Mouse (Mus musculus) liver, embryonic 16.5 days (tissue): ENCODE measurements around the gene Bach2. TPM values are rescaled to one million over a fixed set of nuclear protein-coding genes. Genes with fewer than 3 reads are reported as not detected.

ENCODE experiments used
- ATAC-seq: fragments of 200-750 bp; cut with Nextera tagmentation; 2 replicates; pipeline ENCODE4 v1.8.0; 2017; ENCODE audit warnings: low read depth, mild to moderate bottlenecking, moderate number of reproducible peaks, moderate library complexity
- H3K27ac ChIP-seq: fragments of 300-500 bp; sonication (generic); 2 replicates; pipeline ENCODE4 v1.5.1; 2014; ENCODE audit warnings: mild to moderate bottlenecking, low read length
- H3K27me3 ChIP-seq: fragments of 300-500 bp; sonication (generic); 2 replicates; pipeline ENCODE4 v1.6.1; 2014; ENCODE audit warnings: low read depth, low read length, mixed read lengths; ENCODE audit not compliant: control insufficient read depth, insufficient read depth
- H3K36me3 ChIP-seq: fragments of 300-500 bp; sonication (generic); 2 replicates; pipeline ENCODE4 v1.6.1; 2014; ENCODE audit warnings: mild to moderate bottlenecking; ENCODE audit not compliant: control insufficient read depth, insufficient read depth
- H3K4me1 ChIP-seq: fragments of 300-500 bp; sonication (generic); 2 replicates; pipeline ENCODE4 v1.6.1; 2014; ENCODE audit warnings: low read depth, low read length, mixed read lengths; ENCODE audit not compliant: control insufficient read depth
- H3K4me2 ChIP-seq: fragments of 300-500 bp; sonication (generic); 2 replicates; pipeline ENCODE4 v1.6.1; 2014; ENCODE audit warnings: low read depth, low read length, mixed read lengths
- H3K4me3 ChIP-seq: fragments of 300-500 bp; sonication (generic); 2 replicates; pipeline ENCODE4 v1.5.1; 2014; ENCODE audit warnings: low read depth, mild to moderate bottlenecking, low read length
- H3K9ac ChIP-seq: fragments of 300-500 bp; sonication (generic); 2 replicates; pipeline ENCODE4 v1.6.1; 2014; ENCODE audit warnings: low read depth, low read length
- H3K9me3 ChIP-seq: fragments of 300-500 bp; sonication (generic); replicated peaks from 2 replicates; pipeline ENCODE4 v1.6.1; 2016; ENCODE audit warnings: low read length; ENCODE audit not compliant: control insufficient read depth
- WGBS: fragments of 180-500 bp; shearing (Covaris S2); extraction: QIAGEN DNeasy Blood & Tissue Kit; methylation state at CpG from one replicate; pipeline ENCODE4 v1.1.7; 2014; ENCODE audit not compliant: insufficient replicate concordance; 5-methylcytosine and 5-hydroxymethylcytosine counted together
- polyA plus RNA-seq: library from polyadenylated mRNA; unstranded; fragments of >200 nt; fragmentation: Nextera tagmentation; extraction: Ambion mirVana; gene quantifications from 2 replicates; pipeline ENCODE4 v1.2.1, GENCODE M21; 2015

The Bach2 gene
- polyA plus RNA-seq, 1 experiment from 2014 or later = 1.5 TPM

DNA sequence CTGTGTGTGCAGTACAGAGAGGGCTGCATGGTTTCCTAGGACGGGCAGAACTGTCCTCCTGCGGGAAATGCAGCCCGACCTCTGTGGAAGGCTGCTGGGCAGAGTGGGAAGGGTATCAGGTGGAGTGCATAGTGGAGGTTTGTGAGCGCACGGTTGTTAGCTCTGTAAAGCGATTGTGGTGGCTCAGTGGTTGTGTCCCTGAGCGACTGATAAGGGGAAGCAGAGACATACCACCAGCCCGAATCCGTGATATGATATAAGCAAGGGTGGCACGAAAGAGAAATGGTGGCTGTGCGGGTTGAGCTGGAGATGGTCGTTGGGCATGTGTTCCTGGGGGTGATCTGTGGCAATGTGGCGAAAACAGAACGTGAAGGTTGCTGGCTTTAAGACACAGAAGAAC lies 147.0 kb downstream of the Bach2 start:
- 32% methylated on average over 14 of the region's 14 CpGs for WGBS

DNA sequence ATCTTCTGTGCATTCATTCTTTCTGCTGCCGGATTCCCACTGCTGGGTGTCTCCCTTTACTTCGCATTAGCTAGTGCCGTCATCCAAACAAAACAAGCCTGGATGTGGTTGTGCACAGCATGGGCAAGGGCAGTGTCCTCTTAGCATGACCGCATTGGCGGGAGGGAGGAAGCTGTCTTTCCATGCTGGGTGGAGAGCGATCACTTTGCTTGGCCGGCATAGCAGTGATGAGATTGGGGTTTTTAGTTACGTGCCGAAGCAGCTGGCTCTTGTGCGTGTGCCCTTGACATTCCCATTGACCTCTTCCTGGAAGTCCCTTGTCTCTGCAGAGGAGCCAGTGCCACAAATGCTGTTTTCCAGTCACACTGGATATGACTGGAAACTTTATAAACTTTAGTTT lies 147.7 kb downstream of the Bach2 start:
- no peaks in the 10 kb centered on the region for H3K27me3 ChIP-seq
- 66% methylated on average over 10 of the region's 10 CpGs for WGBS
- H3K27ac ChIP-seq = no peak overlapping the region
- no peaks in the 10 kb centered on the region for H3K36me3 ChIP-seq
- 0 out of 2 replicates have a peak, but pooled peaks have one; percentile 9 for ATAC-seq
- no peak overlapping the region for H3K9ac ChIP-seq
- no peak overlapping the region for H3K4me3 ChIP-seq
- no peak overlapping the region for H3K4me2 ChIP-seq
- H3K9me3 ChIP-seq = no peaks in the 10 kb centered on the region
- no peaks in the 10 kb centered on the region; the same call in 1 of the 2 replicates for H3K4me1 ChIP-seq

More for the DNA sequence above, 147.0 kb downstream of the Bach2 start:
- Histone ChIP-seq H3K4me1 (no peaks in the 10 kb centered on the region; the same call in 1 of the 2 replicates), H3K27ac (no peak overlapping the region), H3K36me3 (no peaks in the 10 kb centered on the region), H3K9me3 (no peaks in the 10 kb centered on the region), H3K9ac (no peak overlapping the region), H3K4me2 (no peak overlapping the region), H3K4me3 (no peak overlapping the region), H3K27me3 (no peaks in the 10 kb centered on the region)
- ATAC-seq = no peak

DNA sequence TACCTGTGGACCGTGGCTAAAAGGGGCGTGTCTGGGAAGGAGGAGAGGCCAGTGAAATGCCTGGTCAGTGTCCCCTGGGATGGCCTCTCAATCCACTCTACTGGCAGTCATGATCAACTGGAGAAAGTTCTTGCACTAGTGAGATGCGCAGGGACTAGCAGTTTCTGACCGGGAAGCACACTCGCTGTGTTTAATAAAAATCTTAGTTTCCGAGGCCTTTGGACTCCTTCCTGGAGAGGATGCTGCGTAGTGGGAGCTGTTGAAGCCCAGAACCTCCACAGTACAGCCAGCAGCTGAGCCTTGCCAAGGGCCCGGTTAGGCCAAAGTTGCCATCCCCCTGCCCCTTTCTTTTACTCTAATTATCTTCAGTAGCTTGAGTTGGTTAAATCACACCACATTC lies 148.3 kb downstream of the Bach2 start:
- Histone ChIP-seq H3K36me3 (no peaks in the 10 kb centered on the region), H3K9me3 (no peaks in the 10 kb centered on the region), H3K9ac (no peak overlapping the region), H3K27me3 (no peaks in the 10 kb centered on the region), H3K4me3 (no peak overlapping the region), H3K4me2 (no peak overlapping the region), H3K27ac (no peak overlapping the region), H3K4me1 (no peaks in the 10 kb centered on the region; the same call in 1 of the 2 replicates)
- WGBS = 67% methylated on average over 8 of the region's 8 CpGs
- no peak for ATAC-seq

DNA sequence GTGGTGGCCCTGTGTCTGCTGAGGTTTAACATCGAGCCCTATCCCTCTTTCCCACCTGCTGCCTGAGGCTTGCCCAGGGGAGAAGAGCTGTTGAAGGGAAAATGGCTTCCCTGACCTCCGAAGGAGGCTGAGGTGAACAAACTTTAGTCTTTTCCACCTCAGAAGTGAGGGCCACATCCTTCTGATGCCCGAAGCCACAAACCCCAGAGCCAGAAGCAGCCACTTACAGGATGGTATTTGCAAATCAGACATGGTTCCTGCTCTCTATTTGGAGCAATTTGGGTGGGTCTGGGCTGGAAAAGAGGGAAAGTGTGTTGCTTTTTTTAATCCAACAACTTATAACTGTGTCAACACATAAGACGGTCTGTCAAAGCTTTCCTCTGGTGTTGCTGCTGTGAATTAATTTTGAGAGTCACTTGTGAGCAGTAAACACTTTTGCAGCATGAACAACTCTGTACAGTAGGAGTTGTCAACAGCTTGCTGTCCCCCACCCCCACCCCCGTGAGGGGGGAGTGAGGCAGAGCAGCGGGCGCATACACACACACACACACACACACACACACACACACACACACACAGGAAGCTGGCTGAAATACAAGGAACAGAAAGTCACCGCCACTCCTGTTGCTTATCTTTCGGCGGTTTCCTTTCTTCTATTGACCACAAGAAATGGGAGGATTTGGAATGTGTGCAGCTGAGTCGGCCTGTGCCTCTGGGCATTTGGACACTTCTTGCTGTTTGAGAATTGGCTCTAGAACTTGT lies 149.1 kb downstream of the Bach2 start:
- 0 out of 2 replicates have a peak, but pooled peaks have one; percentile 13 for ATAC-seq
- Histone ChIP-seq H3K4me1 (no peaks in the 10 kb centered on the region; the same call in 1 of the 2 replicates), H3K4me3 (no peak overlapping the region), H3K9me3 (no peaks in the 10 kb centered on the region), H3K9ac (no peak overlapping the region), H3K27ac (no peak overlapping the region), H3K27me3 (no peaks in the 10 kb centered on the region), H3K36me3 (no peaks in the 10 kb centered on the region), H3K4me2 (no peak overlapping the region)
- WGBS = 13% methylated on average over 11 of the region's 11 CpGs

DNA sequence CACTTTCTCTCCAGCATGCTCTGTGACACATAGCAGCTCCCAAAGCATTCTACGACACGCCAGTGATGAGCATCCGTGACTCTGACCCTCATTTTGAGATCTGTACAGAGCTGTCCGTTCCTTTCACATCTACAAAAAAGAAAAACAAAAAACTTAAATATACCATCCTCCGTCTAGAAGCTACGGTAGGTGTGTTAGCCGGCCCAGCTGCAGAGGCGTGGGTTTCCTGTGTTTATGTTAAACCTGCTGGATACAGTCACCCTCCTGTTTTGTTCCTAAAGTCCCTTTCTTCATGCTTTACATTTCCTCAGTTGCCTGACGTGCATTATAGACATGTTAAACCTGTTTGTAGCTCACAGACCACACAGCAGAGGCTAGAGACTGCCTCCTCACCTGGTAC lies 150.0 kb downstream of the Bach2 start:
- H3K4me3 ChIP-seq = no peak overlapping the region
- no peak overlapping the region for H3K27ac ChIP-seq
- H3K9me3 ChIP-seq = no peaks in the 10 kb centered on the region
- 43% methylated on average over 9 of the region's 9 CpGs for WGBS
- H3K9ac ChIP-seq = no peak overlapping the region
- H3K36me3 ChIP-seq = no peaks in the 10 kb centered on the region
- no peak for ATAC-seq
- H3K4me1 ChIP-seq = no peaks in the 10 kb centered on the region; the same call in 1 of the 2 replicates
- no peaks in the 10 kb centered on the region for H3K27me3 ChIP-seq
- H3K4me2 ChIP-seq = no peak overlapping the region

DNA sequence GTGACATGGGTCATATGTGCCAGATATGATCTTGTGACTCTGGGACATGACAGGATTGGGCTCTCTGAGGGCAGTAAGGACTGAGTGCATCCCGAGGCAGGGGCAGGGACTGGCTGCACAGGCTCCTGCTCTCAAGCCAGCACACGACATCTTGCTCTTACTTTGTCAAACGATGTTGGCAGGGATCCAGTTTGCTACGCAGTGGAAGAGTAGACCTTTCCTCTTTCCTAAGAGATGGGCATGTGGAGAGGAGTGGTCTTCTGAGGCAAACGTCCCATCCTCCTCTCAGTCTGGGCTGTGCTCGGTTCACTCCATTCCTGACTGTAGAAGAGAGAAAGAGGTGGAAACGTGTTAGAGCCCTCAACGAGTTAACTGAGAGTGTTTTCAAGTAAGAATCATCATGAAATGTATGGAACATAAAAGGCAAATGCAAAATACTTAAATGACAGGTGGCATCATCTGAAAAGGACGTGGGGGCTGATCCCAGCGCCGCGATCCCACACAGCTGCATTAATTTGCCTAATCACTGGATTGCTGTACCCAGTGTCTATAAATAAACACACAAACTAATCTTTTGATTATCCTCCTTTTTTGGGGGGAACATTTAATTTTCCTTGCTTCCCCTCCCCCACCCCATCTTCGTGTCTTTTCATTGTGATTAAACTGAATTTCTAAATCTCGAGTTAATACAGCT lies 150.7 kb downstream of the Bach2 start:
- H3K27me3 ChIP-seq = no peaks in the 10 kb centered on the region
- no peak overlapping the region for H3K9ac ChIP-seq
- no peaks in the 10 kb centered on the region for H3K9me3 ChIP-seq
- H3K36me3 ChIP-seq = no peaks in the 10 kb centered on the region
- no peak overlapping the region for H3K4me3 ChIP-seq
- no peaks in the 10 kb centered on the region; the same call in 1 of the 2 replicates for H3K4me1 ChIP-seq
- no peak for ATAC-seq
- no peak overlapping the region for H3K27ac ChIP-seq
- 50% methylated on average over 14 of the region's 14 CpGs for WGBS
- H3K4me2 ChIP-seq = no peak overlapping the region

DNA sequence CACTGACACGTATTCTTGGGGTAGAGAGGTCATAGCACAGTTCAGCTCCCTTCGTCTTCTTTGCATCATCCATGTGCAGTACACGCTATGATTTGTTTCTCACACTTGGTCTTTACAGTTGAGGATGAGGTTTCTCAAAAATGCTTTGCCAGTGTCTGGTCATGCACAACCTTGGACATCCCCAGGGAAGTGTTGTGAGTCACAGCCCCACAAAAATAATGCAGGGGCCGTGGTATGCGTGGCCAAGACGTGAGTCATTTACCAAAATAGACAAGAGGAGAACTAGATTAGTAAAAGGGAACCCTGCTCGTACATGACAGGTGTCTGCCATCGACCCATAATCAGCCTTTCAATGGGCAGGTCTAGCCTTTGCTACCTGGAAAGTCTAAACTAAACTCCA lies 152.7 kb downstream of the Bach2 start:
- H3K4me2 ChIP-seq = no peak overlapping the region
- H3K36me3 ChIP-seq = no peaks in the 10 kb centered on the region
- H3K27me3 ChIP-seq = no peaks in the 10 kb centered on the region
- ATAC-seq = no peak
- H3K9ac ChIP-seq = no peak overlapping the region
- no peaks in the 10 kb centered on the region for H3K9me3 ChIP-seq
- 57% methylated on average over 8 of the region's 8 CpGs for WGBS
- H3K4me1 ChIP-seq = no peaks in the 10 kb centered on the region; the same call in 1 of the 2 replicates
- no peak overlapping the region for H3K27ac ChIP-seq
- no peak overlapping the region for H3K4me3 ChIP-seq

DNA sequence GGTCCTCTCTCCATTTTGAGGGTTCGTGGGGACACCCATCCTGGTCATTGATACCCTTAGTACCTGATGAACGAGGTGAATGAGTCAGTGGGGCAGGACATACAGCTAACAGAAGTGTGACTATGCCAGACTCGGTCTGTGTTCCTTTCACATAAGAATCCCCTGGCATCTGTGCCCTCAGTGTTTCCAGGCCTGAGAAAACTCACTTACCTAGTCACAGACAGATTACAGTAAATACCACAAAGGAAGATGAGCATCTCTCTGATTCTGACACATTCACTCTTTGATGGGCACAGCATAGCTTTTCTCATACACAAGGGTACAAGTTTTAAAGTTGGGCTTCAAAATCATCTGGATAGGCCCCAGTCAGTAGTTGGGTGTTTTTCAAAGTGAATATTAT lies 154.6 kb downstream of the Bach2 start:
- Histone ChIP-seq H3K36me3 (no peaks in the 10 kb centered on the region), H3K9ac (no peak overlapping the region), H3K27ac (no peak overlapping the region), H3K4me3 (no peak overlapping the region), H3K9me3 (no peaks in the 10 kb centered on the region), H3K27me3 (no peaks in the 10 kb centered on the region), H3K4me1 (no peaks in the 10 kb centered on the region; the same call in 1 of the 2 replicates), H3K4me2 (no peak overlapping the region)
- no peak for ATAC-seq
- 46% methylated on average over 3 of the region's 3 CpGs for WGBS

DNA sequence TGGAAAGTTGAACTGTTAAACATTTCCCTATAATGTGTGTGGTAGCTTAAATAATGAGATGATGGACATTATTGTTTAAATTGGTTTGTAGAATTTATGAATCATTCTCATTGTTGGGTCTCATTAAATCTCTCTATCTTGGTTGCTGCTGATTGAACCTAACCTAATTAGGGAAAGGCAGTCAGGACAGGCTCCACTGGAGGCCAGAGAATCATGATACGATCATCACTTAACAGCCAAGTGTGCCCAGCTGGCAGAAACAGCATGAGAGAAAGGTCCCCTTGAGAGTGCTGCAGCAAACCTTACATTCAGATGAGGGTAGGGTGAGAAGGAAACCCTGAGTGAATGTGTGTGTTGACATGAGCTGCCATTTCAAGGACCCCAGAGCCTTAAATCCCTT lies 155.3 kb downstream of the Bach2 start:
- H3K27me3 ChIP-seq = no peaks in the 10 kb centered on the region
- H3K4me3 ChIP-seq = no peak overlapping the region
- H3K9ac ChIP-seq = no peak overlapping the region
- WGBS = 64% methylated on average over 1 of the region's 1 CpGs
- no peaks in the 10 kb centered on the region; the same call in 1 of the 2 replicates for H3K4me1 ChIP-seq
- H3K36me3 ChIP-seq = no peaks in the 10 kb centered on the region
- H3K4me2 ChIP-seq = no peak overlapping the region
- ATAC-seq = no peak
- H3K27ac ChIP-seq = no peak overlapping the region
- no peaks in the 10 kb centered on the region for H3K9me3 ChIP-seq
